In genomic region chr11:103804126-103804525, GRCm38 (mm10) we compare ENCODE assay signal across 21 mouse cellular contexts. TPM values are rescaled to one million over a fixed set of nuclear protein-coding genes. Genes with fewer than 3 reads are reported as not detected.
DNase-seq lines count a peak whose midpoint lies in the region; ATAC-seq lines count a peak whose summit lies in the region.
"Had no signal": no experiment of that assay in that cellular context is flagged by ENCODE, and none has a peak within 500 bp of the region (broad histone marks: within the 10 kb centered on the region; RNA-seq: fewer than 3 reads in every experiment).

No protein-coding gene starts in this region.

- peak; percentile 77 for DNase-seq in brain, adult 2 months (ENCODE audit: low read depth, low spot score)
- DNase-seq in cerebellum, adult 11 months, result peak; percentile 41
- DNase-seq in cerebellum, adult 9-10 months, result peak; percentile 62
- DNase-seq in cerebellum, postnatal 36 days, result peak; percentile 21 to 43
- no peak for DNase-seq in heart, adult 9 months (ENCODE audit: low spot score in 2 of 2)
- no peak for DNase-seq in testis, postnatal 14 days (ENCODE audit: low spot score)
- DNase-seq: adrenal gland, postnatal 14 days; gastrocnemius, adult 2 months; gastrocnemius, postnatal 36 days; heart, postnatal 14 days; kidney, adult 11 months; kidney, postnatal 14 days; right cerebral cortex, postnatal 4 days; thymus, postnatal 4 days had no signal

- ATAC-seq in granulocyte monocyte progenitor cell, adult 5-6 weeks (replicated peaks; ENCODE audit: poor library complexity, severe bottlenecking), result no peak
- ATAC-seq: CD4-positive, CD25-positive, alpha-beta regulatory T cell, adult 4 months; forebrain, embryonic 15.5 days; midbrain, embryonic 15.5 days had no signal

RNA-seq across cellular contexts. Expression of gene Wnt3, which starts 30.2 kb away (rescaled TPM):
- not detected in 2 replicates for total RNA-seq in granulocyte monocyte progenitor cell, adult 5-6 weeks (2014; fragmentation: Nextera tagmentation)
- not detected in 2 replicates for total RNA-seq in granulocyte monocyte progenitor cell, adult 5-6 weeks (2017)
- total RNA-seq: gastrocnemius, postnatal 36 days; heart, adult 8-10 months; heart, postnatal 14 days; megakaryocyte progenitor cell, adult 5-6 weeks; neutrophil, adult 5-6 weeks had no signal

RNA-seq across cellular contexts. Expression of gene Wnt9b, which starts 54.5 kb away (rescaled TPM):
- total RNA-seq in granulocyte monocyte progenitor cell, adult 5-6 weeks (2014; fragmentation: Nextera tagmentation), result not detected in 2 replicates
- total RNA-seq in granulocyte monocyte progenitor cell, adult 5-6 weeks (2017), result not detected in 2 replicates
- total RNA-seq: gastrocnemius, postnatal 36 days; megakaryocyte progenitor cell, adult 5-6 weeks; neutrophil, adult 5-6 weeks had no signal

Comparison
In these comparisons a context has a peak if more than half of its experiments do, and no peak if none do; other contexts are left out.
1. DNase-seq: peak in brain, adult 2 months (single experiment), cerebellum, adult 11 months (single experiment), cerebellum, adult 9-10 months (single experiment) and cerebellum, postnatal 36 days (2 of 2); none in heart, adult 9 months (0 of 2) and testis, postnatal 14 days (single experiment).